Mouse (Mus musculus): ENCODE data around the gene Nucb1.
"Not testable (repeated sequence)": the region's sequence is repeated elsewhere in the genome, so short reads cannot be mapped to it uniquely, and the experiment has no call there.

Gene Nucb1

DNA sequence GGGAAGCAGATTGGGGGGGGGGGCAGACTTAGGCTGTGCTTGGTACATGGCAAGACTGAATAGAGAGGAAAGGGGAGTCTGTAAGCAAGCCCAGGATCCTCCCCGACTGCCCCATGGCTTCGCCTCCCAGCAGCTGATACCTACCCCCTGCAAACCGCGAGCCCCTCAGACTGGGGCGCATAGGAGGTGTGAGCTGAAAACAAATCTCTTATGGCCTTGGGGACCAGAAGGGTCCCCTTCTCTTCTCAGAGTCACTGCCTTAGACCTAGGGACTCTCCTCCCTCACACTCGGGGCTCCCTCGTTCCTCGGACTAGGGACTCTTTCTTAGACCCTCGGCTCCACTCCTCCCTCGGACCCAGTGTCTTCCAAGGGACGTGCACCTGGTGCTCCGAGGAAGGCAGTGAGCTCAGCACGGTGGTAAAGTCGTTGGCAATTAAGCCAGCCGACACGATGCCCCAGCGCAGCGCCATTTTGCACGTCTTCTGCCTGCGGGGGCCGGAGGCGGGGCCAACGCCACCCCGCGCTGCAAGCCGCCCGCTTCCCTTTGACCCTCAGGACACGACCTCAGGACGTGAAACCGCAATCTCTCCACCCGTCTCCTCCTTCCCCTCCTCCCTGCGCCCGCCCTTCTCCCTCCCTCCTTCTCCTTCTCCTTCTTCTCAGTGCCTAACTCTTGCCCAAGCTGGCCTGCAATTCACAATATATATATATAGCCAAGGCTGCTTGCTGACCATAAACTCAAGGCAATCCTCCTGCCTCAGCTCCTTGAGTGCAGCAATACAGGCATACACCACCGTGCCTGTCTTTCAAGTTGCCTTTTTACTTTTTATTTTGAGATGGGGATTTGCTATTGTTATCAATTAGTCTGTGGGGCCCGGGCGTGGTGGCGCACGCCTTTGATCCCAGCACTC, 21.7 kb downstream of the Nucb1 start, which contains the start of gene Dhdh:
Dhdh (minus strand) TSS at position 513 of the 912 bp plus-strand sequence.
- peak; percentile 32 to 37 for DNase-seq (ENCODE audit: low spot score in 2 of 2)

DNA sequence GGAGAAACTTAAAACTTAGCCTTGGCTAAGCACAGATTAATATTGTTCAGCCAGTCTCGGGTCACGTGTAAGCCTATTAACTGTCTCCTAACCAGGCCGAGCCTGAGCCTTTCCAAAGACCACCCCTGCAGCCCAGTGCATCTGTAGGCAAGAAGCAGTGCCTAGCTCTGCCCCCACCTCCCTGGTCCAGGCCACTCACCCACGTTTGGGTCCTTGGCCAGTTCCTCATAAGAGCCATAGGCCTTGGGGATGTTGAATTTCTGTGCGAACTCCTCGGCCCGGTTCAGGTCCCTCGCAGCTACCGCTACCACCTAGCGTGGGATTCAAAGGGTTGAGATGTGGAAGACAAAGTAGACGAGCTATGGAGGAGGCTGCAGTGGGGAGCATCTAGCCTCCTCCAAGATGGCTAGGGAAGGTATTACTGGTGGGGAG, 22.3 kb downstream of the Nucb1 start:
- DNase-seq (ENCODE audit: low spot score in 2 of 2) = no peak

- no peak for DNase-seq (ENCODE audit: low spot score in 2 of 2)
Observed at GRCm38 (mm10) chr7:45486761-45487415, 23.3 kb downstream of the Nucb1 start, which contains the start of gene Gm45808. TSS of gene Gm45808 (minus strand) at chr7:45486811.

DNA sequence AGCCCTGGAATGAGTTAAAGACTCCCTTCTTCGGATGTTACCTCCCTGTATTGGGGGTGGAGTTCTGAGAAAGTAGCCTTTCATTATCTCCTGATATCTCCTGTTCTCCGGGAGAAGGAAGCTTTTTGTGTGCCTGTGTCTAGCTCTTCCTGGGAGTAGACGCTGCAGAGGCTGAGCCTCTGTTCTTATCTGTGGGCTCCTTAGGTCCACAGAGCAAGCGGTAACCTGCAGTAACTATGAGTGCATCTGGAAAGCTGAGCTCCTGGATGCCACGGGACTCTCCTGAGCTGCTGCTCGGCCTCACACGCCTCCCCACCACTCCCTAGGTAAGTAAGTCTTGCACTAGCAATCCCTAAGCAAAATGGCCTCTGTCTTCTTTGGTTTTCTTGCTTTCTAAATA, 24.0 kb downstream of the Nucb1 start:
- no peak for DNase-seq (ENCODE audit: low spot score in 2 of 2)

GRCm38 (mm10) chr7:45484985-45485384, 25.2 kb downstream of the Nucb1 start:
- not testable (repeated sequence) for DNase-seq (ENCODE audit: low spot score in 2 of 2)

DNA sequence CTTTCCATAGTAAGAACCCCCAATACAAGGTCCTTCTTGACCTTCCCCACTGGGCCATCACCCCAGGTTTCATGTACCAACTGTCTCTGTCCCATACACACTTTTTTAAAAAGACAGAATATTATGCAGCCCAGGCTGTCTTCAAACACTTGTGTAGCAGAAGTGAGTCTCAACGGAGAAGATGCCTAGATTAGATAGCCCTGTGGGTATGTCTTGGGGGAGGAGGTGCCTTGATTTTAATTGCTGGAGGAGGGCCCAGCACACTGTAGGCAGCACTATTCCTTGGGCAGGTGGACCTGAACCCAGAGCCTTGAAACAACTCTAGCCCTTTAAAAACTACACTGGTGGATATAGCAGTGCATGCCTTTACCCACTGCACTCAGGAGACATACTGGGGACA, 28.0 kb downstream of the Nucb1 start:
- no peak for DNase-seq (ENCODE audit: low spot score in 2 of 2)

DNA sequence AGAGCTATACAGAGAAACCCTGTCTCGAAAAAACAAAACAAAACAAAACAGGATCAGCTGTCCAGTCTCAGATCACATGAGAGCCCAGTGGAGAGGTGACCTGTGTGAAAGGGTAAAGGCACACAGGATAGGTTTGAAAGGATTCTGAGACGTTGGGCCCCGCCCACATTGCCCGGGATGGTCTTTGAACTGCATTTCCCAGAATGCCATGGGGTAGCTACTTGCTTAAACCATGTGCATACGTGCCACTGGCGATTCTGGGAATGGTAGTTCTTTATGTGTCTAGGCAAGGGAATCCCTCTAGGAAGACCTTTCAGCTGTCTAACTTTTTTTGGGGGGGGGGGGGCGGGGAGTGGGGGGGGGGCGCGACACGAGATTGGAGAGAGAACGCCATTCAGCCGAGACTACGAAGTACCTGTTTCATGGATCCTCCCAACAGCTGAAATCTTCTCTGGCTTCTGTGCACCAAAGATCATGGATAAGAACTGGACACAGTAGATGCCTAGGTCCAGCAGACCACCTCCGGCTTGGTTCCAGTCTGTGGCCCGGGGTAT, 28.8 kb downstream of the Nucb1 start, which contains the start of gene Tulp2:
Tulp2 (plus strand) TSS at position 504 of the 554 bp plus-strand sequence.
- peak; percentile 36 to 60 for DNase-seq (ENCODE audit: low spot score in 2 of 2)

- DNase-seq (ENCODE audit: low spot score in 2 of 2) = not testable (repeated sequence)
Observed at GRCm38 (mm10) chr7:45480310-45480709, 29.9 kb downstream of the Nucb1 start.

DNA sequence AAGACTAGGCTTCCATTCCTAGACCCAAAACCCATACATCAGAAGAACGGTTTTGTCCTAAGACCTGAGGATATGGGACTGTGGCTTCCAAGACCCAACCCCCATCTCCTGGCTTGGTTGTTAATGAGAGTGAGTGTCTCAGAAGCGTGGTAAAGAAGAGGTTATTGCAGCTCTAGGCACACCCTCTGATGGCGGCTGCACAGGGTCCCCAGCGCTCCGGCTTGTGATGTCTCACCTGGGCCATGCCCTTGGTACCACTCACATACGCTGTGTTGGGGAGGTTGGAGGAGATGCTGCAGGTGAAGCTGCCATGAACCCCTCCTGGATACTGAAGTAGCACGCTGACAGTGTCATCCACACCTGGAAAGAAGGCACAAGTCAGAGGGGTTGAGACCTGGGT, 31.4 kb downstream of the Nucb1 start:
- no peak for DNase-seq (ENCODE audit: low spot score in 2 of 2)

- peak in 1 of 2 experiments; percentile 50 for DNase-seq (ENCODE audit: low spot score in 2 of 2)
Observed at GRCm38 (mm10) chr7:45477003-45477402, 33.2 kb downstream of the Nucb1 start.

GRCm38 (mm10) chr7:45476453-45476852, 33.8 kb downstream of the Nucb1 start:
- DNase-seq (ENCODE audit: low spot score in 2 of 2) = no peak

GRCm38 (mm10) chr7:45475291-45475969, 34.8 kb downstream of the Nucb1 start:
- DNase-seq (ENCODE audit: low spot score in 2 of 2) = no peak

DNA sequence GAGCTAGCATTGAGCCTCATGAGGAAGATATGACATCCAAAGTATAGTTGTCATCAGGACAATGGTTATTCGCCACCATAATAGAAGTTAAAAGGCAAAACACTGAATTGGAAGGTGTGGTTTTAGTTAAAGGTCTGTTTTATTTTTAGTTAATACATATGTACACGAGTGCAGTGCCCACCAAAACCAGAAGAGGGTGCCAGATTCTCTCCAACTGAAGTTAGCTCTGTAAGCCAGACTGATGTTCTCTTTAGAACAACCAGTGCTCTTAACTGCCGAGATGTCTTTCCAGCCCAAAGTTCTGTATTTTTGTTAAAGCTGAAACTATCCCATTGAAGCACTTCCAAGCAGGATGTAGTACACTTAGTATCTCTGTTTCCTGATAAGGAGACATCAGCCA, 39.3 kb downstream of the Nucb1 start:
- DNase-seq (ENCODE audit: low spot score in 2 of 2) = peak; percentile 60 to 74

DNA sequence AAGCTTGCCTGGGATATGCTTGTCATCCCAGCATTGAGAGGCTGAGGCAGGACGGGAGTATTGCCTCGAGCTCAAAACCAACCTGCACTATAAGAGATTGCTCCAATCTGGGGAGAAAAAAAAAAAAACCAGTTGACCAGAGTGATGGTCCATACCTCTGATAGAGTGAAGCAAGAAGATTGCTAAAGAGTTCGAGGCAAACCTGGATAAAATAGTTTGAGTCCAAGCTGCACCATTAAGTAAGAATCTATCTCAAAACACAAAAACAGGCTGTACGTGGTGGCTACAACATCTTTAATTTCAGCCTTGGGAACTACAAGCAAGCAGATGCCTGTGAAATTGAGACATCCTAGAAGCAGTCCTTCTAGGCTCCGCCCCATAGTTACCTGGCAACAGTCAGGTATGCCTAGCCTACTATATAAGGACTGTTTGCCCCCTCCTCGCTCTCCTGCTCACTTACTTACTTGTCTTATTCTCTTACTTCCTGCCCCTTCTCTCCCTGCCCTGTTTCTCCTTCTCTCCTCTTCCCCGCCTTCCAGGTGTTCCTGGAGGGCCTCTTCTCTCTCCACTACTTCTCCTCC, 43.0 kb downstream of the Nucb1 start:
- no peak for DNase-seq (ENCODE audit: low spot score in 2 of 2)

DNA sequence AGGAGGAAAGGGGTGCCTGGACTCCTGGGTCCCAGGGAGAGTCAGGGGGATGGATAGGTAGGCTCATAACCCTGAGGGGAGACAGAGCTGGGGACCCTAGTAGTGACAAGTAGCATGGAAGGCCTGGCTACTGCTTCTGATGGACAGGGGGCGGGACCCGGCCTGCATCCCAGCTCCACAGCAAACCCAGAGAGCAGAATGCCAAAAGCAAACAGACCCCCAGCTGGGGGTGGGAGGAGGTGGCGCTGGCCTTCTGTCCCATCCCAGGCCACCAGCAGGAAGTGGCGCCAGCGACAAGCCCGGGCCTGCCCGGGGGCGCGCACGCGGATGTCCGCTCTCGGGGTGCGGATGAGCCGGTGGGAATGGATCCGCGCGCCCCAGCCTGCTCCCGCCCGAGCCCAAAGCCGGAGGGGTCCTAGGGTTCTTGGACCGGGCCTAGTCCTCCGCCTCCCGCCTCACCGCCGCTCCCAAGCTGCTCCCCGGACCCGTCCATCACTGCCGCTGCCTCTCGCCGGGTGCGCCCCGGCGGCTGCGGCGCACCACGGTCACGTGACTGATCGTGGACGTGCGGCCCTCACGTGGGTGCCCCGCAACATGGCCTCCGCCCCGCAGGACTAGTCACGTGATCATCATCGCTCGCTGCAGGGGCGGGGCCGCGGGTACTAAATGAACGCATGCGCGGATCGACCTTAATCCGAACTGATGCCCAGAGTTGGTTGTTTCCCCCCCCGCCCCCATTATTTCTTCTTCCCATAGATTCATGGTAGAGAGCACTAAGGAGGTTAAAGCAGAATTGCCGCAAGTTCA, 43.7 kb downstream of the Nucb1 start, which contains the start of gene Bax:
Bax (minus strand) TSS at position 616 of the 807 bp plus-strand sequence.
- peak; percentile 86 to 92 for DNase-seq (ENCODE audit: low spot score in 2 of 2)

- no peak for DNase-seq (ENCODE audit: low spot score in 2 of 2)
Observed at GRCm38 (mm10) chr7:45465549-45465948, 44.7 kb downstream of the Nucb1 start.

DNA sequence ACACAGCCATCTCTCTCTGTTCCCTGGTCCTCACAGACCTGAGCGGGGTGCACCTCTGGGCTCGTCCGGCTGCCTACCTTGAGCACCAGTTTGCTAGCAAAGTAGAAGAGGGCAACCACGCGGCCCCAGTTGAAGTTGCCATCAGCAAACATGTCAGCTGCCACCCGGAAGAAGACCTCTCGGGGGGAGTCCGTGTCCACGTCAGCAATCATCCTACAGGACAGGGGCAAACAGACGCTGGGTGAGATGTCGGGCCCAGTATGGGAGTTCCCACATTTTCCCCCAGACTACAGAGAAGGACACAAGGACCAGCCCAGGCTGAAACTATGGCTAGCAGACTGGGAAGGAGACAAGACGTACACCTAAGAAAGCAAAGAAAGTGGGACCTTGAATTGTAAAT, 45.1 kb downstream of the Nucb1 start:
- no peak for DNase-seq (ENCODE audit: low spot score in 2 of 2)

DNA sequence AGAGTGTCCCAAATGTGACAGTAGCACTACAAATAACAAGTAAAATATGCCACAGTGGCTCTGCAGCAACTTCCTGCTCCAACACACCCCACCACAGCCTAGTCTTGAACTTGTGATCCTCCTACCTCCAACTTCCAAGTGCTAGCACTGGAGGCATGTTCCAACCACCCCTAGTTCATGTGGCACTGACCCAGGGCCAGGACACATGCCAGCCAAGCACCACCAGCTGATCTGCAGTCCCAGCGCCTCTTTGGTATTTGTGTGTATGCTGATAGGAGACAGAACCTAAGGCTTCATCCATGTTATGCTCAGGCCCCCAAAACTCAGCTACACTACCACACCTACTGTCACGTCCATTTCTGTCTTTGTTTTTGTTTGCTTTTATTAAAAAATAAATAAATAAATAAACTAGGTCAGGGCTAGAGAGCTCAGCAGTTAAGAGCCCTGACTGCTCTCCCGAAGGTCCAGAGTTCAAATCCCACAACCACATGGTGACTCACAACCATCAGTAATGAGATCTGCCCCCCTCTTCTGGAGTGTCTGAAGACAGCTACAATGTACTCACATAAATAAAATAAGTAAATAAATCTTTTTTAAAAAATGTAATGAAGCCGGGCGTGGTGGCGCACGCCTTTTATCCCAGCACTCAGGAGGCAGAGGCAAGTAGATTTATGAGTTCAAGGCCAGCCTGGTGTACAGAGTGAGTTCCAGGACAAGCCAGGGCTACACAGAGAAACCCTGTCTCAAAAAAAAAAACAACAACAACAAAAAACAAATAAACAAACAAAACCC, 46.0 kb downstream of the Nucb1 start:
- no peak for DNase-seq (ENCODE audit: low spot score in 2 of 2)

GRCm38 (mm10) chr7:45462868-45463267, 47.3 kb downstream of the Nucb1 start:
- not testable (repeated sequence) for DNase-seq (ENCODE audit: low spot score in 2 of 2)

- no peak for DNase-seq (ENCODE audit: low spot score in 2 of 2)
Observed at GRCm38 (mm10) chr7:45462325-45462724, 47.9 kb downstream of the Nucb1 start.

Data from spleen, postnatal 14 days (tissue).